Mouse (Mus musculus): ENCODE data around the gene Supt5. TPM values are rescaled to one million over a fixed set of nuclear protein-coding genes. Genes with fewer than 3 reads are reported as not detected.

Gene Supt5
- polyA plus RNA-seq, 1 experiment from 2014 or later = 31.5 TPM

GRCm38 (mm10) chr7:28328260-28328659 lies 10.3 kb downstream of the Supt5 start:
- no peak for TF ChIP-seq EP300 (optimal IDR thresholded peaks at IDR 0.05)
- TF ChIP-seq CTCF (IDR thresholded peaks at IDR 0.05; ENCODE audit: low read depth) = no peak
- 100% methylated on average over 2 of the region's 2 CpGs for WGBS
- Histone ChIP-seq H3K27me3 (ENCODE audit: control insufficient read depth, insufficient read depth, low read length) (no peaks in the 10 kb centered on the region), H3K27ac (replicated peaks) (no peak overlapping the region), H3K9ac (ENCODE audit: low read length) (no peak overlapping the region), H3K9me3 (ENCODE audit: control insufficient read depth, low read length) (no peaks in the 10 kb centered on the region), H3K4me2 (replicated peaks; ENCODE audit: low read depth) (no peak overlapping the region), H3K36me3 (ENCODE audit: control insufficient read depth, insufficient read depth, low read length) (peaks cover 36% of the 10 kb centered on the region), H3K4me3 (ENCODE audit: low read depth, low read length) (no peak overlapping the region), H3K4me1 (replicated peaks; ENCODE audit: control insufficient read depth, insufficient read depth) (no peaks in the 10 kb centered on the region)
- DNase-seq (ENCODE audit: low spot score) (no peak), ATAC-seq (ENCODE audit: low FRiP score, low TSS enrichment) (no peak)

- Histone ChIP-seq H3K9ac (ENCODE audit: low read length) (no peak overlapping the region), H3K36me3 (ENCODE audit: control insufficient read depth, insufficient read depth, low read length) (peaks cover 51% of the 10 kb centered on the region), H3K4me1 (replicated peaks; ENCODE audit: control insufficient read depth, insufficient read depth) (no peaks in the 10 kb centered on the region), H3K9me3 (ENCODE audit: control insufficient read depth, low read length) (no peaks in the 10 kb centered on the region), H3K4me2 (replicated peaks; ENCODE audit: low read depth) (no peak overlapping the region), H3K27me3 (ENCODE audit: control insufficient read depth, insufficient read depth, low read length) (no peaks in the 10 kb centered on the region), H3K4me3 (ENCODE audit: low read depth, low read length) (no peak overlapping the region), H3K27ac (replicated peaks) (no peak overlapping the region)
- no peak for DNase-seq (ENCODE audit: low spot score)
- no peak for ATAC-seq (ENCODE audit: low FRiP score, low TSS enrichment)
- 87% methylated on average over 4 of the region's 4 CpGs for WGBS
- no peak for TF ChIP-seq EP300 (optimal IDR thresholded peaks at IDR 0.05)
- peak; percentile 42 for TF ChIP-seq CTCF (IDR thresholded peaks at IDR 0.05; ENCODE audit: low read depth)
Observed at GRCm38 (mm10) chr7:28326457-28326856, 12.1 kb downstream of the Supt5 start.

GRCm38 (mm10) chr7:28325293-28325692 lies 13.3 kb downstream of the Supt5 start:
- H3K27me3 ChIP-seq (ENCODE audit: control insufficient read depth, insufficient read depth, low read length) = no peaks in the 10 kb centered on the region
- H3K27ac ChIP-seq (replicated peaks) = no peak overlapping the region
- H3K4me2 ChIP-seq (replicated peaks; ENCODE audit: low read depth) = no peak overlapping the region
- 97% methylated on average over 8 of the region's 8 CpGs for WGBS
- TF ChIP-seq CTCF (IDR thresholded peaks at IDR 0.05; ENCODE audit: low read depth) (no peak), EP300 (optimal IDR thresholded peaks at IDR 0.05) (no peak)
- DNase-seq (ENCODE audit: low spot score) = no peak
- no peaks in the 10 kb centered on the region for H3K9me3 ChIP-seq (ENCODE audit: control insufficient read depth, low read length)
- no peaks in the 10 kb centered on the region for H3K4me1 ChIP-seq (replicated peaks; ENCODE audit: control insufficient read depth, insufficient read depth)
- no peak overlapping the region for H3K9ac ChIP-seq (ENCODE audit: low read length)
- no peak overlapping the region for H3K4me3 ChIP-seq (ENCODE audit: low read depth, low read length)
- H3K36me3 ChIP-seq (ENCODE audit: control insufficient read depth, insufficient read depth, low read length) = peaks cover 52% of the 10 kb centered on the region
- ATAC-seq (ENCODE audit: low FRiP score, low TSS enrichment) = no peak

GRCm38 (mm10) chr7:28321974-28322720 lies 16.4 kb downstream of the Supt5 start:
- WGBS = 90% methylated on average over 15 of the region's 15 CpGs
- Histone ChIP-seq H3K9ac (ENCODE audit: low read length) (no peak overlapping the region), H3K9me3 (ENCODE audit: control insufficient read depth, low read length) (no peaks in the 10 kb centered on the region), H3K27me3 (ENCODE audit: control insufficient read depth, insufficient read depth, low read length) (no peaks in the 10 kb centered on the region), H3K4me2 (replicated peaks; ENCODE audit: low read depth) (no peak overlapping the region), H3K36me3 (ENCODE audit: control insufficient read depth, insufficient read depth, low read length) (peaks cover 61% of the 10 kb centered on the region), H3K4me3 (ENCODE audit: low read depth, low read length) (no peak overlapping the region), H3K27ac (replicated peaks) (no peak overlapping the region), H3K4me1 (replicated peaks; ENCODE audit: control insufficient read depth, insufficient read depth) (no peaks in the 10 kb centered on the region)
- no peak for DNase-seq (ENCODE audit: low spot score)
- no peak for ATAC-seq (ENCODE audit: low FRiP score, low TSS enrichment)
- TF ChIP-seq CTCF (IDR thresholded peaks at IDR 0.05; ENCODE audit: low read depth) (no peak), EP300 (optimal IDR thresholded peaks at IDR 0.05) (no peak)

- Histone ChIP-seq H3K9ac (ENCODE audit: low read length) (no peak overlapping the region), H3K27me3 (ENCODE audit: control insufficient read depth, insufficient read depth, low read length) (no peaks in the 10 kb centered on the region), H3K36me3 (ENCODE audit: control insufficient read depth, insufficient read depth, low read length) (peaks cover 62% of the 10 kb centered on the region), H3K27ac (replicated peaks) (no peak overlapping the region), H3K4me1 (replicated peaks; ENCODE audit: control insufficient read depth, insufficient read depth) (no peaks in the 10 kb centered on the region), H3K9me3 (ENCODE audit: control insufficient read depth, low read length) (no peaks in the 10 kb centered on the region), H3K4me2 (replicated peaks; ENCODE audit: low read depth) (no peak overlapping the region), H3K4me3 (ENCODE audit: low read depth, low read length) (no peak overlapping the region)
- no peak for TF ChIP-seq EP300 (optimal IDR thresholded peaks at IDR 0.05)
- TF ChIP-seq CTCF (IDR thresholded peaks at IDR 0.05; ENCODE audit: low read depth) = no peak
- ATAC-seq (ENCODE audit: low FRiP score, low TSS enrichment) (no peak), DNase-seq (ENCODE audit: low spot score) (no peak)
- 92% methylated on average over 17 of the region's 17 CpGs for WGBS
Observed at GRCm38 (mm10) chr7:28318714-28319113, 19.8 kb downstream of the Supt5 start.

- H3K9ac ChIP-seq (ENCODE audit: low read length) = no peak overlapping the region
- H3K27me3 ChIP-seq (ENCODE audit: control insufficient read depth, insufficient read depth, low read length) = no peaks in the 10 kb centered on the region
- no peak overlapping the region for H3K4me2 ChIP-seq (replicated peaks; ENCODE audit: low read depth)
- no peak overlapping the region for H3K27ac ChIP-seq (replicated peaks)
- no peak for TF ChIP-seq CTCF (IDR thresholded peaks at IDR 0.05; ENCODE audit: low read depth)
- DNase-seq (ENCODE audit: low spot score) = no peak
- no peaks in the 10 kb centered on the region for H3K9me3 ChIP-seq (ENCODE audit: control insufficient read depth, low read length)
- peaks cover 56% of the 10 kb centered on the region for H3K36me3 ChIP-seq (ENCODE audit: control insufficient read depth, insufficient read depth, low read length)
- WGBS = 88% methylated on average over 3 of the region's 3 CpGs
- no peak for ATAC-seq (ENCODE audit: low FRiP score, low TSS enrichment)
- no peaks in the 10 kb centered on the region for H3K4me1 ChIP-seq (replicated peaks; ENCODE audit: control insufficient read depth, insufficient read depth)
- no peak overlapping the region for H3K4me3 ChIP-seq (ENCODE audit: low read depth, low read length)
Observed at GRCm38 (mm10) chr7:28318036-28318435, 20.5 kb downstream of the Supt5 start.

All from stomach, postnatal 0 days (tissue).